In genomic region chr8:123630058-123630457, GRCm38 (mm10) we compare ENCODE assay signal across 13 mouse cellular contexts. TPM values are rescaled to one million over a fixed set of nuclear protein-coding genes. Genes with fewer than 3 reads are reported as not detected.
A peak's percentile ranks its signal among the peaks of the same experiment; 100 is the strongest.
DNase-seq lines count a peak whose midpoint lies in the region; ATAC-seq lines count a peak whose summit lies in the region.
"Had no signal": no experiment of that assay in that cellular context is flagged by ENCODE, and none has a peak within 500 bp of the region (broad histone marks: within the 10 kb centered on the region; RNA-seq: fewer than 3 reads in every experiment).

No protein-coding gene starts in this region.

- no peak for ATAC-seq in forebrain, embryonic 14.5 days
- no peak for ATAC-seq in lung, embryonic 15.5 days (ENCODE audit: borderline replicate concordance, extremely low read depth, low FRiP score, low TSS enrichment)
- ATAC-seq in limb, embryonic 12.5 days (ENCODE audit: insufficient number of reproducible peaks, insufficient read depth, low FRiP score, low TSS enrichment, low read depth) = no peak
- ATAC-seq in stomach, embryonic 16.5 days (ENCODE audit: insufficient read depth, low FRiP score) = no peak

- no peak for DNase-seq in forebrain, embryonic 10.5 days (ENCODE audit: extremely low spot score, low spot score)
- DNase-seq in forebrain, embryonic 14.5 days (ENCODE audit: low spot score) = no peak
- no peak for DNase-seq in lung, adult 18-20 months
- DNase-seq in layer of hippocampus, adult 18-20 months (ENCODE audit: low spot score in 2 of 2) = no peak
- DNase-seq in right cerebral cortex, postnatal 4 days = no peak
- DNase-seq: adrenal gland, postnatal 25 days; cerebellum, postnatal 10 days; heart, postnatal 4 days; lung, postnatal 10 days; spleen, adult 18-20 months had no signal

- H3K4me1 ChIP-seq in forebrain, embryonic 10.5 days = peaks cover 27% of the 10 kb centered on the region
- peaks cover 6% of the 10 kb centered on the region; the same call in 1 of the 2 replicates for H3K4me1 ChIP-seq in forebrain, embryonic 14.5 days (ENCODE audit: control insufficient read depth, insufficient read depth, low read length)
- H3K4me1 ChIP-seq in lung, embryonic 15.5 days = peaks cover 9% of the 10 kb centered on the region
- H3K4me1 ChIP-seq in limb, embryonic 12.5 days (replicated peaks) = peaks cover 8% of the 10 kb centered on the region; the same call in 1 of the 2 replicates
- H3K4me1 ChIP-seq in stomach, embryonic 16.5 days (ENCODE audit: control insufficient read depth, insufficient read depth, low read length) = peaks cover 17% of the 10 kb centered on the region

- H3K9ac ChIP-seq in forebrain, embryonic 14.5 days (ENCODE audit: low read length) = no peak overlapping the region
- H3K9ac ChIP-seq in lung, embryonic 15.5 days = no peak overlapping the region
- no peak overlapping the region for H3K9ac ChIP-seq in limb, embryonic 12.5 days (replicated peaks)
- no peak overlapping the region for H3K9ac ChIP-seq in stomach, embryonic 16.5 days (ENCODE audit: low read length)

- no peak overlapping the region for H3K27ac ChIP-seq in forebrain, embryonic 10.5 days
- H3K27ac ChIP-seq in forebrain, embryonic 14.5 days (ENCODE audit: low read depth, low read length) = no peak overlapping the region
- H3K27ac ChIP-seq in lung, embryonic 15.5 days = no peak overlapping the region
- no peak overlapping the region for H3K27ac ChIP-seq in limb, embryonic 12.5 days
- H3K27ac ChIP-seq in stomach, embryonic 16.5 days (ENCODE audit: low read length) = no peak overlapping the region

- H3K27me3 ChIP-seq in forebrain, embryonic 10.5 days (ENCODE audit: poor library complexity, severe bottlenecking) = peaks cover 64% of the 10 kb centered on the region
- H3K27me3 ChIP-seq in forebrain, embryonic 14.5 days (replicated peaks; ENCODE audit: control insufficient read depth, insufficient read depth, low read length) = 0 out of 2 replicates have a peak, but pooled peaks cover 4% of the 10 kb centered on the region
- H3K27me3 ChIP-seq in lung, embryonic 15.5 days = peaks cover 34% of the 10 kb centered on the region
- peaks cover 55% of the 10 kb centered on the region for H3K27me3 ChIP-seq in limb, embryonic 12.5 days
- peaks cover 14% of the 10 kb centered on the region for H3K27me3 ChIP-seq in stomach, embryonic 16.5 days (ENCODE audit: control insufficient read depth, insufficient read depth, low read length)

- WGBS in forebrain, embryonic 10.5 days = 60% methylated on average over 10 of the region's 10 CpGs
- WGBS in forebrain, embryonic 14.5 days = 62% methylated on average over 10 of the region's 10 CpGs
- WGBS in lung, embryonic 15.5 days = 55% methylated on average over 9 of the region's 10 CpGs
- 44% methylated on average over 10 of the region's 10 CpGs for WGBS in limb, embryonic 12.5 days
- WGBS in stomach, embryonic 16.5 days = 34% methylated on average over 10 of the region's 10 CpGs

- no peaks in the 10 kb centered on the region for H3K36me3 ChIP-seq in forebrain, embryonic 10.5 days (replicated peaks)
- H3K36me3 ChIP-seq in forebrain, embryonic 14.5 days (ENCODE audit: control insufficient read depth, insufficient read depth, low read length) = no peaks in the 10 kb centered on the region
- H3K36me3 ChIP-seq in lung, embryonic 15.5 days = no peaks in the 10 kb centered on the region
- no peaks in the 10 kb centered on the region for H3K36me3 ChIP-seq in limb, embryonic 12.5 days
- H3K36me3 ChIP-seq in stomach, embryonic 16.5 days (ENCODE audit: control insufficient read depth, insufficient read depth, low read length) = no peaks in the 10 kb centered on the region

- peak overlapping the region; percentile 42; the same call in 1 of the 2 replicates for H3K4me3 ChIP-seq in forebrain, embryonic 10.5 days
- H3K4me3 ChIP-seq in forebrain, embryonic 14.5 days (ENCODE audit: low read depth, low read length) = no peak overlapping the region
- H3K4me3 ChIP-seq in lung, embryonic 15.5 days = no peak overlapping the region
- H3K4me3 ChIP-seq in limb, embryonic 12.5 days (replicated peaks) = peak overlapping the region; percentile 16; the same call in 1 of the 2 replicates
- H3K4me3 ChIP-seq in stomach, embryonic 16.5 days (replicated peaks; ENCODE audit: low read length) = no peak overlapping the region

- no peak overlapping the region; the same call in 1 of the 2 replicates for H3K4me2 ChIP-seq in forebrain, embryonic 14.5 days (ENCODE audit: low read length)
- H3K4me2 ChIP-seq in lung, embryonic 15.5 days = peak overlapping the region; percentile 44
- peak overlapping the region; percentile 47 for H3K4me2 ChIP-seq in limb, embryonic 12.5 days
- H3K4me2 ChIP-seq in stomach, embryonic 16.5 days (ENCODE audit: low read depth, low read length) = peak overlapping the region; percentile 46

- no peaks in the 10 kb centered on the region for H3K9me3 ChIP-seq in forebrain, embryonic 10.5 days
- H3K9me3 ChIP-seq in forebrain, embryonic 14.5 days (replicated peaks; ENCODE audit: control insufficient read depth, low read length) = no peaks in the 10 kb centered on the region
- no peaks in the 10 kb centered on the region for H3K9me3 ChIP-seq in lung, embryonic 15.5 days
- no peaks in the 10 kb centered on the region for H3K9me3 ChIP-seq in limb, embryonic 12.5 days
- no peaks in the 10 kb centered on the region for H3K9me3 ChIP-seq in stomach, embryonic 16.5 days (replicated peaks; ENCODE audit: control insufficient read depth, low read length)

RNA-seq across cellular contexts. Expression of gene Rhou, which starts 23.7 kb away (rescaled TPM):
- 5.9 and 6.0 TPM in 2 replicates for polyA plus RNA-seq in forebrain, embryonic 10.5 days (2016; fragmentation: Nextera tagmentation; extraction: Ambion mirVana)
- polyA plus RNA-seq in forebrain, embryonic 14.5 days (2014; fragmentation: Nextera tagmentation; extraction: Ambion mirVana) = 7.1 and 7.2 TPM in 2 replicates
- polyA plus RNA-seq in lung, embryonic 15.5 days (2015; fragmentation: Nextera tagmentation; extraction: Ambion mirVana) = 7.9 and 9.3 TPM in 2 replicates
- polyA plus RNA-seq in limb, embryonic 12.5 days (2016; fragmentation: Nextera tagmentation; extraction: Ambion mirVana) = 7.3 and 8.9 TPM in 2 replicates
- polyA plus RNA-seq in stomach, embryonic 16.5 days (2015; fragmentation: Nextera tagmentation; extraction: Ambion mirVana) = 7.8 and 8.7 TPM in 2 replicates
- 10 to 100 TPM; 44.0 to 53.9 TPM for total RNA-seq in layer of hippocampus, adult 18-20 months (2021)

Comparison
In these comparisons a context has a peak if more than half of its experiments do, and no peak if none do; other contexts are left out.
1. H3K4me3 ChIP-seq: peak in forebrain, embryonic 10.5 days (single experiment) and limb, embryonic 12.5 days (single experiment); none in forebrain, embryonic 14.5 days (single experiment), lung, embryonic 15.5 days (single experiment) and stomach, embryonic 16.5 days (single experiment).